Mouse (Mus musculus): Measurements from ENCODE around the gene Cdca7. TPM values are rescaled to one million over a fixed set of nuclear protein-coding genes. Genes with fewer than 3 reads are reported as not detected.

Gene Cdca7
- total RNA-seq, 2 experiments from 2014 or later: 22.9 to 25.7 TPM

Other genes with a start within 250 kb of the Cdca7 start
- 10 to 100 TPM; 40.8 to 43.4 TPM for gene Map3k20, start 190.5 kb upstream of the Cdca7 start, total RNA-seq (2021)

All from adrenal gland, postnatal 4 days (tissue).